Mouse (Mus musculus) megakaryocyte progenitor cell, adult 5-6 weeks (primary cell): ENCODE measurements around the gene Zc3h14. TPM values are rescaled to one million over a fixed set of nuclear protein-coding genes. Genes with fewer than 3 reads are reported as not detected.

Experiments
- ATAC-seq: replicated peaks from 2 replicates; pipeline ENCODE4 v1.8.0; 2016; ENCODE audit warnings: mild to moderate bottlenecking, moderate TSS enrichment, inconsistent platforms; ENCODE audit not compliant: poor library complexity
- total RNA-seq, 2 experiments: library from RNA; stranded (forward) in 1 of 2; stranded (reverse) in 1 of 2; fragments of 157-497, 149-512 nt in 1 of 2; fragments of 200-1000 nt in 1 of 2; gene quantifications; 2 replicates each; pipeline versions ENCODE4 v1.2.3 to v1.2.4; 2015 to 2017

Zc3h14 gene
- total RNA-seq, 2 experiments from 2014 or later, result 105 to 244 TPM

- ATAC-seq, result no peak
Measured at GRCm38 (mm10) chr12:98835466-98835865, 88.7 kb downstream of the Zc3h14 start.

Other genes with a start within 250 kb of the Zc3h14 start
- gene Kcnk10, start 168.7 kb upstream of the Zc3h14 start, total RNA-seq (2015), result not detected in 2 replicates
- gene Kcnk10, start 168.7 kb upstream of the Zc3h14 start, total RNA-seq (2017), result not detected in 2 replicates
- gene Spata7, start 118.8 kb upstream of the Zc3h14 start, total RNA-seq (2015), result 7.0 and 9.5 TPM in 2 replicates
- gene Spata7, start 118.8 kb upstream of the Zc3h14 start, total RNA-seq (2017), result 5.7 and 6.6 TPM in 2 replicates
- 5.9 and 8.0 TPM in 2 replicates for gene Ptpn21, start 9.6 kb upstream of the Zc3h14 start, total RNA-seq (2015)
- gene Ptpn21, start 9.6 kb upstream of the Zc3h14 start, total RNA-seq (2017), result 2.7 and 3.1 TPM in 2 replicates
- gene Eml5, start 154.5 kb downstream of the Zc3h14 start, total RNA-seq (2015), result 16.3 and 19.7 TPM in 2 replicates
- 14.5 and 19.1 TPM in 2 replicates for gene Eml5, start 154.5 kb downstream of the Zc3h14 start, total RNA-seq (2017)
- gene Ttc8, start 173.6 kb downstream of the Zc3h14 start, total RNA-seq (2015), result 3.9 and 7.0 TPM in 2 replicates
- 5.4 and 6.2 TPM in 2 replicates for gene Ttc8, start 173.6 kb downstream of the Zc3h14 start, total RNA-seq (2017)